Mouse (Mus musculus): ENCODE measurements at regions not wholly inside any gene's neighbourhood (a gene's known extent, or its start where the extent isn't known, plus 50 kb on each side); places are given as distances from the start of the nearest gene placed in this dataset.

DNA sequence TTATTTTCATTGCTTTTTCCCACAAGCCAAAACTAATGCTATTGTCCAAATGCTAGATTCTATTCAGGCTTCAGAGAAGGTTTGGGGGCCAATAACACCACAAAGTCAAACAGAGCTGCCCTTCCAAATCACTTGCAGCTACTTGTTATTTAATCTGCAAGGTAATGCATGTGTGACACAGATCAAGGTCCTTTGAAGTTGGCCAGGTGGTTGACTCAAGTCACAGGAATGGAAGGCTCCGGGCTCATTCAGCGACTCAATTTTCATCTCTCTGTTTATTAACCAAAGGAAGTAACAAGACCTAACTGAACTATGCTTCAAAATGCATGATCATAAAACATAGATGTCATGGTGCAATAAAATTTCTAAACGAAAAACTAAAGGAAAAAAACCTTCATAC is 300.0 kb upstream of the 1700008P02Rik start:
- H3K27me3 ChIP-seq (ENCODE audit: insufficient read depth, low read length), result no peaks in the 10 kb centered on the region
- TF ChIP-seq NANOG (IDR thresholded peaks at IDR 0.05; ENCODE audit: borderline replicate concordance, low read length) (no peak), POU5F1 (IDR thresholded peaks at IDR 0.05; ENCODE audit: borderline replicate concordance, low read length) (no peak), CTCF (conservative IDR thresholded peaks at IDR 0.05; ENCODE audit: low read length) (no peak)
- H3K9me3 ChIP-seq (ENCODE audit: low read length), result no peaks in the 10 kb centered on the region
- H3K4me3 ChIP-seq (replicated peaks; ENCODE audit: low read length), result no peak overlapping the region
- H3K36me3 ChIP-seq (ENCODE audit: insufficient read depth, low read length), result no peaks in the 10 kb centered on the region
- H3K4me1 ChIP-seq (replicated peaks; ENCODE audit: low read depth, low read length), result peaks cover 16% of the 10 kb centered on the region

DNA sequence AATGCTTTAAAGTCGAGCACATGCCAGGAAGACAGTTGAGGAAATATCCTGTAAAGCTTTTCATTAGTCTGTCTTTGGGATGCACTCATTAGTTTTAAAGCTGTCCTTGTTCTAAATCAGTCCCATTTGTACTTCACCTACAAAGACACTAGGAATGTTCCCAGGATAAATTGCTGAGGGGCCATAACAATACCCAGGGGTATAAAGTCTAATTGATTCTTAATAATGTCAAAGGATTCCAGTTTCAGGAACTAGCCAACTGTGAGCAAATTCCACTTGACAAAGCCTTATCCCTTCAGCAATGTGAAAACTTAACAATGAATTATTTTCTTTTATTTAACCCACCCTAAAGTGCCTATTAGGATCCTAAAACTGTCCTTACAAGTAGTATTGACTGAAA is 267.7 kb upstream of the 1700008P02Rik start:
- no peaks in the 10 kb centered on the region for H3K9me3 ChIP-seq (ENCODE audit: low read length)
- H3K4me3 ChIP-seq (replicated peaks; ENCODE audit: low read length), result no peak overlapping the region
- TF ChIP-seq NANOG (IDR thresholded peaks at IDR 0.05; ENCODE audit: borderline replicate concordance, low read length), result no peak
- no peak for TF ChIP-seq CTCF (conservative IDR thresholded peaks at IDR 0.05; ENCODE audit: low read length)
- TF ChIP-seq POU5F1 (IDR thresholded peaks at IDR 0.05; ENCODE audit: borderline replicate concordance, low read length), result no peak
- no peaks in the 10 kb centered on the region for H3K36me3 ChIP-seq (ENCODE audit: insufficient read depth, low read length)
- H3K4me1 ChIP-seq (replicated peaks; ENCODE audit: low read depth, low read length), result no peaks in the 10 kb centered on the region
- H3K27me3 ChIP-seq (ENCODE audit: insufficient read depth, low read length), result no peaks in the 10 kb centered on the region

- Histone ChIP-seq H3K4me3 (replicated peaks; ENCODE audit: low read length) (no peak overlapping the region), H3K27me3 (ENCODE audit: insufficient read depth, low read length) (no peaks in the 10 kb centered on the region), H3K9me3 (ENCODE audit: low read length) (no peaks in the 10 kb centered on the region), H3K36me3 (ENCODE audit: insufficient read depth, low read length) (no peaks in the 10 kb centered on the region), H3K4me1 (replicated peaks; ENCODE audit: low read depth, low read length) (no peaks in the 10 kb centered on the region)
- TF ChIP-seq POU5F1 (IDR thresholded peaks at IDR 0.05; ENCODE audit: borderline replicate concordance, low read length), result no peak
- no peak for TF ChIP-seq NANOG (IDR thresholded peaks at IDR 0.05; ENCODE audit: borderline replicate concordance, low read length)
- no peak for TF ChIP-seq CTCF (conservative IDR thresholded peaks at IDR 0.05; ENCODE audit: low read length)
Observed at GRCm38 (mm10) chr3:6887053-6887700, 266.9 kb upstream of the 1700008P02Rik start.

- Histone ChIP-seq H3K9me3 (ENCODE audit: low read length) (no peaks in the 10 kb centered on the region), H3K36me3 (ENCODE audit: insufficient read depth, low read length) (no peaks in the 10 kb centered on the region), H3K27me3 (ENCODE audit: insufficient read depth, low read length) (no peaks in the 10 kb centered on the region), H3K4me1 (replicated peaks; ENCODE audit: low read depth, low read length) (no peaks in the 10 kb centered on the region), H3K4me3 (replicated peaks; ENCODE audit: low read length) (no peak overlapping the region)
- TF ChIP-seq NANOG (IDR thresholded peaks at IDR 0.05; ENCODE audit: borderline replicate concordance, low read length) (no peak), CTCF (conservative IDR thresholded peaks at IDR 0.05; ENCODE audit: low read length) (no peak), POU5F1 (IDR thresholded peaks at IDR 0.05; ENCODE audit: borderline replicate concordance, low read length) (no peak)
Observed at GRCm38 (mm10) chr3:6886200-6887052, 266.2 kb upstream of the 1700008P02Rik start.

DNA sequence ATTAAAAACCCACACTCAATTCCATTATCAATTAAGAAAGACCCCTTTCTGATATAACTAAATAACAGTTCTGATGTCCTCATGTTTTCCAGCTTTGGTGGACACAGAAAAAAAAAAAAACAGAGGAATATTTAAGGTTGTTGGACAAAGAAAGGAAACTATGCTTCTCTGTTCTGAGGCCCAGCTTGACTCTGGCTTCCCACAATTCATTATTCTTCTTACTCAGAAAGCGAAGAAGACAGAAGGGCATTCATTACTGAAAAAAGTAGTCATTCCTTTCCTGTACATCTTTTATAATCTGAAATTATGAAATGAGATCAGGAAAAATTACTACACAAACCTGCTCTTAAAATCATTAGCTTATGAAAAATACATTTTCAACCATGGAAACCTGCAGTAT is 263.2 kb upstream of the 1700008P02Rik start:
- no peaks in the 10 kb centered on the region for H3K9me3 ChIP-seq (ENCODE audit: low read length)
- H3K4me3 ChIP-seq (replicated peaks; ENCODE audit: low read length), result no peak overlapping the region
- no peaks in the 10 kb centered on the region for H3K36me3 ChIP-seq (ENCODE audit: insufficient read depth, low read length)
- no peaks in the 10 kb centered on the region for H3K4me1 ChIP-seq (replicated peaks; ENCODE audit: low read depth, low read length)
- TF ChIP-seq POU5F1 (IDR thresholded peaks at IDR 0.05; ENCODE audit: borderline replicate concordance, low read length), result no peak
- TF ChIP-seq CTCF (conservative IDR thresholded peaks at IDR 0.05; ENCODE audit: low read length), result no peak
- TF ChIP-seq NANOG (IDR thresholded peaks at IDR 0.05; ENCODE audit: borderline replicate concordance, low read length), result no peak
- H3K27me3 ChIP-seq (ENCODE audit: insufficient read depth, low read length), result no peaks in the 10 kb centered on the region

DNA sequence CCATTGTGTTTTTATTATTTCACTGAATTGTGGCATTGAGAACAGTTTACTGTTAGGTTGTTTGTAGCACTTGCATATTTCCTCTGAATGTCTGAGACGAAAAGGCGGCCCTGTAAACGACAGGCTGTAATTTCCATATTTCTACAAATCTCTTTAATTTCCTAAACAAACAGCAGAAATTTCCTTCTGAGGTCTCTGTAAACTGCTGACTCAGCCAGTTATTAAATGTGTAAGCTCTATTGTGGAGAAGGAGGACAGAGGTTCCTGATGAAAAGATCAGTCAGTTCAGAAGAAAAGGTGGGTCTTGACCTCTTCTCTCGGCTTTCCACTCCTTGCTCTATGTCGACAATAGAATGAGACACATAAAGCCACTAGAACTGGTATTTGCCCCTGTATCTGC is 256.0 kb upstream of the 1700008P02Rik start:
- H3K27me3 ChIP-seq (ENCODE audit: insufficient read depth, low read length), result no peaks in the 10 kb centered on the region
- no peaks in the 10 kb centered on the region for H3K36me3 ChIP-seq (ENCODE audit: insufficient read depth, low read length)
- TF ChIP-seq POU5F1 (IDR thresholded peaks at IDR 0.05; ENCODE audit: borderline replicate concordance, low read length), result no peak
- TF ChIP-seq CTCF (conservative IDR thresholded peaks at IDR 0.05; ENCODE audit: low read length), result no peak
- no peak for TF ChIP-seq NANOG (IDR thresholded peaks at IDR 0.05; ENCODE audit: borderline replicate concordance, low read length)
- no peaks in the 10 kb centered on the region for H3K4me1 ChIP-seq (replicated peaks; ENCODE audit: low read depth, low read length)
- no peak overlapping the region for H3K4me3 ChIP-seq (replicated peaks; ENCODE audit: low read length)
- H3K9me3 ChIP-seq (ENCODE audit: low read length), result peaks cover 31% of the 10 kb centered on the region

DNA sequence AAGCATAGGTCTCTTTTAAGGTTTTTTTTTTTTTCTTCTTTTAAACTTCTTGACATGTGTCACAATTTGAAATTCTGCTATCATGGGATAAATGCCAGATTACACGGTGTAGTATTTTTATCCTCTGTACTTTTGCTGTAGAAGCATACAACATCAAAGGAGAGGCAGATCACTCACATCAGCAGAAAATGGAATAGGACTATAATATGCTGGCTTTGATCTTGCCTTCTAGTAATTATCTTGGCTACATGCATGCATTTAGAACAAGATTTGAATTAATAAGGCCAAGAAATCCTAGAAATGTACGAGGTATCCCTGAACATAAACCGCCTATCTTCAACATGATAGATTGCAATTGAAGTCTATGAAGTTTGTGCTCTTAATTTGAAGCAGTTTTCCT is 251.9 kb upstream of the 1700008P02Rik start:
- H3K9me3 ChIP-seq (ENCODE audit: low read length), result peaks cover 32% of the 10 kb centered on the region
- H3K4me3 ChIP-seq (replicated peaks; ENCODE audit: low read length), result no peak overlapping the region
- TF ChIP-seq CTCF (conservative IDR thresholded peaks at IDR 0.05; ENCODE audit: low read length) (no peak), NANOG (IDR thresholded peaks at IDR 0.05; ENCODE audit: borderline replicate concordance, low read length) (no peak), POU5F1 (IDR thresholded peaks at IDR 0.05; ENCODE audit: borderline replicate concordance, low read length) (no peak)
- no peaks in the 10 kb centered on the region for H3K36me3 ChIP-seq (ENCODE audit: insufficient read depth, low read length)
- no peaks in the 10 kb centered on the region for H3K4me1 ChIP-seq (replicated peaks; ENCODE audit: low read depth, low read length)
- H3K27me3 ChIP-seq (ENCODE audit: insufficient read depth, low read length), result no peaks in the 10 kb centered on the region

- no peak for TF ChIP-seq NANOG (IDR thresholded peaks at IDR 0.05; ENCODE audit: borderline replicate concordance, low read length)
- TF ChIP-seq CTCF (conservative IDR thresholded peaks at IDR 0.05; ENCODE audit: low read length), result no peak
- Histone ChIP-seq H3K4me3 (replicated peaks; ENCODE audit: low read length) (no peak overlapping the region), H3K4me1 (replicated peaks; ENCODE audit: low read depth, low read length) (no peaks in the 10 kb centered on the region), H3K27me3 (ENCODE audit: insufficient read depth, low read length) (no peaks in the 10 kb centered on the region), H3K36me3 (ENCODE audit: insufficient read depth, low read length) (no peaks in the 10 kb centered on the region), H3K9me3 (ENCODE audit: low read length) (peaks cover 32% of the 10 kb centered on the region)
Observed at GRCm38 (mm10) chr3:6871752-6872151, 251.5 kb upstream of the 1700008P02Rik start.
